Mouse (Mus musculus): ENCODE results near the gene Gsg1.

Gsg1 gene

GRCm38 (mm10) chr6:135205802-135206201 lies 48.3 kb downstream of the Gsg1 start:
- DNase-seq (ENCODE audit: low spot score in 2 of 2), result no peak

- DNase-seq (ENCODE audit: low spot score in 2 of 2), result no peak
Measured at GRCm38 (mm10) chr6:135204869-135205268, 49.3 kb downstream of the Gsg1 start.

GRCm38 (mm10) chr6:135203737-135204136 lies 50.4 kb downstream of the Gsg1 start:
- DNase-seq (ENCODE audit: low spot score in 2 of 2), result no peak

- DNase-seq (ENCODE audit: low spot score in 2 of 2), result no peak
Measured at GRCm38 (mm10) chr6:135202668-135203067, 51.5 kb downstream of the Gsg1 start.

GRCm38 (mm10) chr6:135200122-135200957 lies 53.8 kb downstream of the Gsg1 start:
- no peak for DNase-seq (ENCODE audit: low spot score in 2 of 2)

GRCm38 (mm10) chr6:135198726-135199125 lies 55.4 kb downstream of the Gsg1 start:
- no peak for DNase-seq (ENCODE audit: low spot score in 2 of 2)

- DNase-seq (ENCODE audit: low spot score in 2 of 2), result peak; percentile 62 to 76
Measured at GRCm38 (mm10) chr6:135197921-135198532, 56.1 kb downstream of the Gsg1 start, which contains the start of the genes Fam234b and Hebp1. Gene Fam234b, plus strand, starts transcription at chr6:135197977. Gene Hebp1, minus strand, starts transcription at chr6:135198022.

GRCm38 (mm10) chr6:135197446-135197845 lies 56.7 kb downstream of the Gsg1 start:
- DNase-seq (ENCODE audit: low spot score in 2 of 2), result no peak

- no peak for DNase-seq (ENCODE audit: low spot score in 2 of 2)
Measured at GRCm38 (mm10) chr6:135196707-135197106, 57.4 kb downstream of the Gsg1 start.

- DNase-seq (ENCODE audit: low spot score in 2 of 2), result no peak
Measured at GRCm38 (mm10) chr6:135194907-135195306, 59.2 kb downstream of the Gsg1 start.

GRCm38 (mm10) chr6:135193733-135194132 lies 60.4 kb downstream of the Gsg1 start:
- DNase-seq (ENCODE audit: low spot score in 2 of 2), result no peak

- DNase-seq (ENCODE audit: low spot score in 2 of 2), result no peak
Measured at GRCm38 (mm10) chr6:135192993-135193392, 61.2 kb downstream of the Gsg1 start.

- DNase-seq (ENCODE audit: low spot score in 2 of 2), result no peak
Measured at GRCm38 (mm10) chr6:135191906-135192305, 62.2 kb downstream of the Gsg1 start.

- no peak for DNase-seq (ENCODE audit: low spot score in 2 of 2)
Measured at GRCm38 (mm10) chr6:135190122-135190521, 64.0 kb downstream of the Gsg1 start.

GRCm38 (mm10) chr6:135188629-135189028 lies 65.5 kb downstream of the Gsg1 start:
- DNase-seq (ENCODE audit: low spot score in 2 of 2), result no peak
